Mouse (Mus musculus) midbrain, embryonic 15.5 days (tissue): ENCODE results near the gene Chrna4. TPM values are rescaled to one million over a fixed set of nuclear protein-coding genes. Genes with fewer than 3 reads are reported as not detected.

Experiments used
- ATAC-seq: fragments of 200-750 bp; cut with Nextera tagmentation; replicated peaks from 2 replicates; pipeline ENCODE4 v1.8.0; 2017; ENCODE audit warnings: moderate TSS enrichment
- H3K27ac ChIP-seq: fragments of 300-500 bp; sonication (generic); 2 replicates; pipeline ENCODE4 v1.5.1; 2015; ENCODE audit warnings: mild to moderate bottlenecking, inconsistent platforms
- H3K27me3 ChIP-seq: fragments of 300-500 bp; sonication (generic); replicated peaks from 2 replicates; pipeline ENCODE4 v1.6.1; 2015; ENCODE audit warnings: inconsistent platforms
- H3K36me3 ChIP-seq: fragments of 300-500 bp; sonication (generic); replicated peaks from 2 replicates; pipeline ENCODE4 v1.6.1; 2015; ENCODE audit warnings: inconsistent platforms
- H3K4me1 ChIP-seq: fragments of 300-500 bp; sonication (generic); 2 replicates; pipeline ENCODE4 v1.6.1; 2015; ENCODE audit warnings: inconsistent platforms
- H3K4me2 ChIP-seq: fragments of 300-500 bp; sonication (generic); 2 replicates; pipeline ENCODE4 v1.6.1; 2015; ENCODE audit warnings: inconsistent platforms, mild to moderate bottlenecking, moderate library complexity
- H3K4me3 ChIP-seq: fragments of 300-500 bp; sonication (generic); 2 replicates; pipeline ENCODE4 v1.5.1; 2015; ENCODE audit warnings: mild to moderate bottlenecking, inconsistent platforms
- H3K9ac ChIP-seq: fragments of 300-500 bp; sonication (generic); 2 replicates; pipeline ENCODE4 v1.6.1; 2015; ENCODE audit warnings: mild to moderate bottlenecking, inconsistent platforms
- H3K9me3 ChIP-seq: fragments of 300-500 bp; sonication (generic); 2 replicates; pipeline ENCODE4 v1.6.1; 2016; ENCODE audit warnings: inconsistent platforms
- WGBS: fragments of 180-500 bp; shearing (Covaris S2); methylation state at CpG from one replicate; pipeline ENCODE4 v1.1.7; 2015; ENCODE audit warnings: mixed read lengths; 5-methylcytosine and 5-hydroxymethylcytosine counted together
- polyA plus RNA-seq: library from polyadenylated mRNA; unstranded; fragments of >200 nt; fragmentation: Nextera tagmentation; extraction: Ambion mirVana; gene quantifications from 2 replicates; pipeline ENCODE4 v1.2.1, GENCODE M21; 2015

The Chrna4 gene
- polyA plus RNA-seq, 1 experiment from 2014 or later = 55.9 TPM

GRCm38 (mm10) chr2:181060127-181060526, 16.8 kb upstream of the Chrna4 start:
- peaks cover 23% of the 10 kb centered on the region for H3K4me1 ChIP-seq
- no peak overlapping the region for H3K27ac ChIP-seq
- H3K27me3 ChIP-seq = no peaks in the 10 kb centered on the region
- H3K4me2 ChIP-seq = no peak overlapping the region
- no peak overlapping the region for H3K4me3 ChIP-seq
- H3K36me3 ChIP-seq = no peaks in the 10 kb centered on the region
- peak; percentile 62; the same call in 1 of the 2 replicates for ATAC-seq
- 14% methylated on average over 5 of the region's 5 CpGs for WGBS
- H3K9me3 ChIP-seq = no peaks in the 10 kb centered on the region
- no peak overlapping the region for H3K9ac ChIP-seq

GRCm38 (mm10) chr2:181058193-181058592, 14.8 kb upstream of the Chrna4 start:
- H3K27ac ChIP-seq = peak overlapping the region; percentile 58
- H3K4me1 ChIP-seq = peaks cover 23% of the 10 kb centered on the region
- no peaks in the 10 kb centered on the region for H3K9me3 ChIP-seq
- WGBS = 48% methylated on average over 3 of the region's 3 CpGs
- no peak for ATAC-seq
- H3K36me3 ChIP-seq = no peaks in the 10 kb centered on the region
- no peak overlapping the region for H3K4me3 ChIP-seq
- H3K9ac ChIP-seq = no peak overlapping the region
- no peak overlapping the region for H3K4me2 ChIP-seq
- no peaks in the 10 kb centered on the region for H3K27me3 ChIP-seq

- 24% methylated on average over 8 of the region's 8 CpGs for WGBS
These were observed 14.0 kb upstream of the Chrna4 start for GRCm38 (mm10) chr2:181057341-181057740.

GRCm38 (mm10) chr2:181052171-181052570, 8.8 kb upstream of the Chrna4 start:
- Histone ChIP-seq H3K4me3 (no peak overlapping the region), H3K36me3 (no peaks in the 10 kb centered on the region), H3K4me1 (peaks cover 6% of the 10 kb centered on the region), H3K27me3 (no peaks in the 10 kb centered on the region), H3K9ac (no peak overlapping the region), H3K9me3 (no peaks in the 10 kb centered on the region), H3K27ac (no peak overlapping the region), H3K4me2 (no peak overlapping the region)
- 79% methylated on average over 1 of the region's 1 CpGs for WGBS
- no peak for ATAC-seq

More at GRCm38 (mm10) chr2:181057341-181057740, 14.0 kb upstream of the Chrna4 start:
- ATAC-seq = peak; percentile 75
- no peaks in the 10 kb centered on the region for H3K27me3 ChIP-seq
- no peak overlapping the region for H3K4me3 ChIP-seq
- no peak overlapping the region for H3K9ac ChIP-seq
- no peaks in the 10 kb centered on the region for H3K36me3 ChIP-seq
- H3K4me1 ChIP-seq = peaks cover 23% of the 10 kb centered on the region
- H3K9me3 ChIP-seq = no peaks in the 10 kb centered on the region
- no peak overlapping the region for H3K4me2 ChIP-seq
- H3K27ac ChIP-seq = peak overlapping the region; percentile 58

- Histone ChIP-seq H3K36me3 (no peaks in the 10 kb centered on the region), H3K27me3 (no peaks in the 10 kb centered on the region), H3K9ac (no peak overlapping the region), H3K4me1 (peaks cover 4% of the 10 kb centered on the region; the same call in 1 of the 2 replicates), H3K4me2 (no peak overlapping the region), H3K4me3 (no peak overlapping the region), H3K27ac (no peak overlapping the region), H3K9me3 (no peaks in the 10 kb centered on the region)
- 82% methylated on average over 9 of the region's 9 CpGs for WGBS
- ATAC-seq = no peak
These were observed 5.6 kb upstream of the Chrna4 start for GRCm38 (mm10) chr2:181048986-181049385.

- Histone ChIP-seq H3K9ac (no peak overlapping the region), H3K4me3 (no peak overlapping the region), H3K4me1 (peaks cover 7% of the 10 kb centered on the region; the same call in 1 of the 2 replicates), H3K36me3 (no peaks in the 10 kb centered on the region), H3K4me2 (no peak overlapping the region), H3K27me3 (no peaks in the 10 kb centered on the region), H3K27ac (no peak overlapping the region), H3K9me3 (no peaks in the 10 kb centered on the region)
- no peak for ATAC-seq
- WGBS = 63% methylated on average over 7 of the region's 7 CpGs
These were observed 5.1 kb upstream of the Chrna4 start for GRCm38 (mm10) chr2:181048252-181048945.

GRCm38 (mm10) chr2:181044001-181044400, 655 bp upstream of the Chrna4 start:
- H3K36me3 ChIP-seq = no peaks in the 10 kb centered on the region
- peak overlapping the region; percentile 53 for H3K27ac ChIP-seq
- ATAC-seq = no peak
- H3K9ac ChIP-seq = no peak overlapping the region
- no peak overlapping the region for H3K4me3 ChIP-seq
- WGBS = 4% methylated on average over 3 of the region's 3 CpGs
- H3K27me3 ChIP-seq = no peaks in the 10 kb centered on the region
- no peak overlapping the region for H3K4me2 ChIP-seq
- H3K4me1 ChIP-seq = peaks cover 37% of the 10 kb centered on the region
- no peaks in the 10 kb centered on the region for H3K9me3 ChIP-seq

GRCm38 (mm10) chr2:181042376-181042775, 970 bp downstream of the Chrna4 start:
- Histone ChIP-seq H3K27ac (peak overlapping the region; percentile 53), H3K9me3 (no peaks in the 10 kb centered on the region), H3K27me3 (no peaks in the 10 kb centered on the region), H3K4me1 (peaks cover 47% of the 10 kb centered on the region), H3K9ac (no peak overlapping the region), H3K36me3 (no peaks in the 10 kb centered on the region), H3K4me2 (no peak overlapping the region), H3K4me3 (no peak overlapping the region)
- peak; percentile 51; the same call in 1 of the 2 replicates for ATAC-seq

- Histone ChIP-seq H3K27ac (peak overlapping the region; percentile 53), H3K36me3 (no peaks in the 10 kb centered on the region), H3K4me2 (no peak overlapping the region), H3K4me3 (no peak overlapping the region), H3K9me3 (no peaks in the 10 kb centered on the region), H3K9ac (no peak overlapping the region), H3K27me3 (no peaks in the 10 kb centered on the region), H3K4me1 (peaks cover 51% of the 10 kb centered on the region)
- ATAC-seq = 0 out of 2 replicates have a peak, but pooled peaks have one; percentile 13
- 5% methylated on average over 7 of the region's 7 CpGs for WGBS
These were observed 1.4 kb downstream of the Chrna4 start for GRCm38 (mm10) chr2:181041941-181042340.

GRCm38 (mm10) chr2:181039356-181039680, 4.0 kb downstream of the Chrna4 start:
- Histone ChIP-seq H3K27ac (peak overlapping the region; percentile 68), H3K4me1 (peaks cover 52% of the 10 kb centered on the region), H3K27me3 (no peaks in the 10 kb centered on the region), H3K36me3 (no peaks in the 10 kb centered on the region), H3K9ac (peak overlapping the region; percentile 73), H3K4me2 (peak overlapping the region; percentile 72), H3K4me3 (peak overlapping the region; percentile 73), H3K9me3 (no peaks in the 10 kb centered on the region)
- WGBS = under 1% methylated on average over 16 of the region's 16 CpGs
- ATAC-seq = peak; percentile 38

GRCm38 (mm10) chr2:181038644-181039355, 4.5 kb downstream of the Chrna4 start:
- Histone ChIP-seq H3K27me3 (no peaks in the 10 kb centered on the region), H3K36me3 (no peaks in the 10 kb centered on the region), H3K4me3 (peak overlapping the region; percentile 73), H3K4me1 (peaks cover 47% of the 10 kb centered on the region), H3K9ac (peak overlapping the region; percentile 73), H3K4me2 (peak overlapping the region; percentile 72), H3K27ac (peak overlapping the region; percentile 68), H3K9me3 (no peaks in the 10 kb centered on the region)
- ATAC-seq = peak; percentile 53
- under 1% methylated on average over 59 of the region's 63 CpGs for WGBS

GRCm38 (mm10) chr2:181036561-181036960, 6.8 kb downstream of the Chrna4 start:
- Histone ChIP-seq H3K27me3 (no peaks in the 10 kb centered on the region), H3K4me2 (no peak overlapping the region), H3K4me3 (no peak overlapping the region), H3K27ac (no peak overlapping the region), H3K4me1 (peaks cover 28% of the 10 kb centered on the region), H3K9ac (no peak overlapping the region), H3K36me3 (no peaks in the 10 kb centered on the region), H3K9me3 (no peaks in the 10 kb centered on the region)
- no peak for ATAC-seq
- 82% methylated on average over 6 of the region's 6 CpGs for WGBS
